Mouse (Mus musculus) small intestine, adult 2 months (tissue): ENCODE measurements around the gene Pmm2. TPM values are rescaled to one million over a fixed set of nuclear protein-coding genes. Genes with fewer than 3 reads are reported as not detected.

Experiments used
- H3K27ac ChIP-seq: fragments of 200-500 bp; 2 replicates; pipeline ENCODE4 v1.5.1; 2012; ENCODE audit warnings: low read depth, low read length, control low read depth, inconsistent platforms; ENCODE audit not compliant: insufficient read depth
- H3K27me3 ChIP-seq: fragments of 200-500 bp; 2 replicates; pipeline ENCODE4 v1.6.1; 2012; ENCODE audit warnings: mild to moderate bottlenecking, moderate library complexity, low read length, inconsistent platforms; ENCODE audit not compliant: control insufficient read depth, insufficient read depth
- H3K36me3 ChIP-seq: fragments of 200-500 bp; 2 replicates; pipeline ENCODE4 v1.6.1; 2012; ENCODE audit warnings: mild to moderate bottlenecking, low read length, control low read depth, inconsistent platforms; ENCODE audit not compliant: control insufficient read depth, insufficient read depth
- H3K4me1 ChIP-seq: fragments of 200-500 bp; 2 replicates; pipeline ENCODE4 v1.6.1; 2012; ENCODE audit warnings: low read length, inconsistent platforms, mixed read lengths; ENCODE audit not compliant: control insufficient read depth, insufficient read depth, insufficient read length
- H3K4me3 ChIP-seq: fragments of 200-500 bp; 2 replicates; pipeline ENCODE4 v1.5.1; 2012; ENCODE audit warnings: low read depth, mild to moderate bottlenecking, control low read depth, inconsistent platforms, low read length, moderate library complexity
- CTCF ChIP-seq: fragments of 200-500 bp; IDR thresholded peaks from 2 replicates; pipeline ENCODE4 v1.5.1; 2012; ENCODE audit warnings: low read depth, mild to moderate bottlenecking, control low read depth, inconsistent platforms, low read length, moderate library complexity, mixed read lengths; ENCODE audit not compliant: insufficient replicate concordance, insufficient read length; ENCODE audit errors: extremely low read depth
- POLR2A ChIP-seq: fragments of 200-500 bp; IDR thresholded peaks from 2 replicates; pipeline ENCODE4 v1.6.1; 2012; ENCODE audit warnings: low read depth, mild to moderate bottlenecking, control low read depth, inconsistent platforms, low read length, moderate library complexity
- WGBS: fragments of 180-500 bp; shearing (Covaris S2); methylation state at CpG from one replicate; pipeline ENCODE4 v1.1.7; 2018; 5-methylcytosine and 5-hydroxymethylcytosine counted together
- polyA plus RNA-seq: library from polyadenylated mRNA; depleted of rRNA; stranded (reverse); fragments of >200 nt; gene quantifications from 2 replicates; pipeline ENCODE4 v1.2.3, GENCODE M21; 2012

Pmm2 gene
- polyA plus RNA-seq, 1 experiment, result 240 TPM

GRCm38 (mm10) chr16:8612214-8613005 is 25.1 kb upstream of the Pmm2 start:
- TF ChIP-seq POLR2A (no peak), CTCF (no peak)
- 89% methylated on average over 8 of the region's 8 CpGs for WGBS
- no peak overlapping the region for H3K4me3 ChIP-seq
- H3K4me1 ChIP-seq, result no peaks in the 10 kb centered on the region
- no peak overlapping the region for H3K27ac ChIP-seq
- H3K36me3 ChIP-seq, result peaks cover 10% of the 10 kb centered on the region; the same call in 1 of the 2 replicates
- no peaks in the 10 kb centered on the region for H3K27me3 ChIP-seq

GRCm38 (mm10) chr16:8613039-8613438 is 24.4 kb upstream of the Pmm2 start:
- Histone ChIP-seq H3K27me3 (no peaks in the 10 kb centered on the region), H3K27ac (no peak overlapping the region), H3K4me1 (no peaks in the 10 kb centered on the region), H3K36me3 (peaks cover 10% of the 10 kb centered on the region; the same call in 1 of the 2 replicates), H3K4me3 (no peak overlapping the region)
- no peak for TF ChIP-seq POLR2A
- 86% methylated on average over 4 of the region's 4 CpGs for WGBS

- WGBS, result 83% methylated on average over 3 of the region's 3 CpGs
- no peaks in the 10 kb centered on the region for H3K27me3 ChIP-seq
- H3K4me3 ChIP-seq, result no peak overlapping the region
- no peak overlapping the region for H3K27ac ChIP-seq
- no peak for TF ChIP-seq CTCF
- TF ChIP-seq POLR2A, result no peak
- H3K36me3 ChIP-seq, result peaks cover 10% of the 10 kb centered on the region; the same call in 1 of the 2 replicates
- H3K4me1 ChIP-seq, result no peaks in the 10 kb centered on the region
Observed at GRCm38 (mm10) chr16:8613447-8613846, 24.0 kb upstream of the Pmm2 start.

- TF ChIP-seq CTCF (no peak), POLR2A (no peak)
- Histone ChIP-seq H3K4me3 (no peak overlapping the region), H3K27me3 (no peaks in the 10 kb centered on the region), H3K4me1 (peaks cover 9% of the 10 kb centered on the region), H3K36me3 (peaks cover 8% of the 10 kb centered on the region; the same call in 1 of the 2 replicates), H3K27ac (peak overlapping the region; percentile 30; the same call in 1 of the 2 replicates)
- 70% methylated on average over 10 of the region's 10 CpGs for WGBS
Observed at GRCm38 (mm10) chr16:8619659-8620314, 17.7 kb upstream of the Pmm2 start.

GRCm38 (mm10) chr16:8620315-8621115 is 17.0 kb upstream of the Pmm2 start:
- peak overlapping the region; percentile 30; the same call in 1 of the 2 replicates for H3K27ac ChIP-seq
- TF ChIP-seq CTCF (no peak), POLR2A (no peak)
- no peaks in the 10 kb centered on the region for H3K27me3 ChIP-seq
- WGBS, result 40% methylated on average over 16 of the region's 16 CpGs
- H3K4me3 ChIP-seq, result no peak overlapping the region
- H3K4me1 ChIP-seq, result peaks cover 9% of the 10 kb centered on the region
- peaks cover 8% of the 10 kb centered on the region; the same call in 1 of the 2 replicates for H3K36me3 ChIP-seq

GRCm38 (mm10) chr16:8630419-8630818 is 7.1 kb upstream of the Pmm2 start:
- 41% methylated on average over 2 of the region's 2 CpGs for WGBS
- H3K27me3 ChIP-seq, result no peaks in the 10 kb centered on the region
- peaks cover 9% of the 10 kb centered on the region for H3K4me1 ChIP-seq

GRCm38 (mm10) chr16:8631428-8631827 is 6.0 kb upstream of the Pmm2 start:
- TF ChIP-seq POLR2A (no peak), CTCF (no peak)
- Histone ChIP-seq H3K27me3 (no peaks in the 10 kb centered on the region), H3K4me3 (no peak overlapping the region), H3K36me3 (peaks cover 3% of the 10 kb centered on the region; the same call in 1 of the 2 replicates), H3K4me1 (peaks cover 16% of the 10 kb centered on the region), H3K27ac (no peak overlapping the region)
- 85% methylated on average over 5 of the region's 5 CpGs for WGBS

More at GRCm38 (mm10) chr16:8630419-8630818, 7.1 kb upstream of the Pmm2 start:
- Histone ChIP-seq H3K27ac (peak overlapping the region; percentile 67; the same call in 1 of the 2 replicates), H3K36me3 (peaks cover 3% of the 10 kb centered on the region; the same call in 1 of the 2 replicates), H3K4me3 (no peak overlapping the region)
- no peak for TF ChIP-seq CTCF
- TF ChIP-seq POLR2A, result no peak
